Mouse (Mus musculus): ENCODE measurements around the gene Zfp644. TPM values are rescaled to one million over a fixed set of nuclear protein-coding genes. Genes with fewer than 3 reads are reported as not detected.

Zfp644 gene
- polyA plus RNA-seq, 2 experiments: 38.9 to 85.4 TPM

GRCm38 (mm10) chr5:106671893-106672292 is 25.2 kb downstream of the Zfp644 start:
- Histone ChIP-seq H3K4me2 (replicated peaks; ENCODE audit: low read depth, low read length, severe bottlenecking) (no peak overlapping the region), H3K9me3 (ENCODE audit: control insufficient read depth, low read length) (no peaks in the 10 kb centered on the region), H3K27ac (replicated peaks; ENCODE audit: low read depth, low read length) (no peak overlapping the region), H3K9ac (ENCODE audit: low read depth, low read length, severe bottlenecking) (no peak overlapping the region), H3K36me3 (ENCODE audit: control insufficient read depth, insufficient read depth, low read length) (peaks cover 12% of the 10 kb centered on the region; the same call in 1 of the 2 replicates), H3K27me3 (ENCODE audit: control insufficient read depth, insufficient read depth, low read length) (no peaks in the 10 kb centered on the region), H3K4me3 (replicated peaks; ENCODE audit: low read length) (no peak overlapping the region), H3K4me1 (ENCODE audit: control insufficient read depth, insufficient read depth, low read length) (no peaks in the 10 kb centered on the region)
- TF ChIP-seq POLR2A (IDR thresholded peaks at IDR 0.05; ENCODE audit: borderline replicate concordance, extremely low read depth, insufficient read depth, insufficient read length): no peak
- DNase-seq (ENCODE audit: low spot score): no peak
- WGBS: 79% methylated on average over 3 of the region's 3 CpGs
- no peak for ATAC-seq (ENCODE audit: low FRiP score, low read depth)

- ATAC-seq (ENCODE audit: low FRiP score, low read depth) (no peak), DNase-seq (ENCODE audit: low spot score) (no peak)
- 92% methylated on average over 4 of the region's 4 CpGs for WGBS
- H3K27me3 ChIP-seq (ENCODE audit: control insufficient read depth, insufficient read depth, low read length): no peaks in the 10 kb centered on the region
- H3K4me2 ChIP-seq (replicated peaks; ENCODE audit: low read depth, low read length, severe bottlenecking): no peak overlapping the region
- TF ChIP-seq POLR2A (IDR thresholded peaks at IDR 0.05; ENCODE audit: borderline replicate concordance, extremely low read depth, insufficient read depth, insufficient read length): no peak
- no peak overlapping the region for H3K9ac ChIP-seq (ENCODE audit: low read depth, low read length, severe bottlenecking)
- no peaks in the 10 kb centered on the region for H3K4me1 ChIP-seq (ENCODE audit: control insufficient read depth, insufficient read depth, low read length)
- peaks cover 13% of the 10 kb centered on the region for H3K36me3 ChIP-seq (ENCODE audit: control insufficient read depth, insufficient read depth, low read length)
- H3K9me3 ChIP-seq (ENCODE audit: control insufficient read depth, low read length): no peaks in the 10 kb centered on the region
- no peak overlapping the region for H3K4me3 ChIP-seq (replicated peaks; ENCODE audit: low read length)
- H3K27ac ChIP-seq (replicated peaks; ENCODE audit: low read depth, low read length): no peak overlapping the region
Observed at GRCm38 (mm10) chr5:106664910-106665309, 32.2 kb downstream of the Zfp644 start.

- DNase-seq (ENCODE audit: low spot score) (no peak), ATAC-seq (ENCODE audit: low FRiP score, low read depth) (no peak)
- Histone ChIP-seq H3K27ac (replicated peaks; ENCODE audit: low read depth, low read length) (no peak overlapping the region), H3K4me2 (replicated peaks; ENCODE audit: low read depth, low read length, severe bottlenecking) (no peak overlapping the region), H3K9me3 (ENCODE audit: control insufficient read depth, low read length) (no peaks in the 10 kb centered on the region), H3K36me3 (ENCODE audit: control insufficient read depth, insufficient read depth, low read length) (peaks cover 8% of the 10 kb centered on the region), H3K4me3 (replicated peaks; ENCODE audit: low read length) (no peak overlapping the region), H3K27me3 (ENCODE audit: control insufficient read depth, insufficient read depth, low read length) (no peaks in the 10 kb centered on the region), H3K4me1 (ENCODE audit: control insufficient read depth, insufficient read depth, low read length) (no peaks in the 10 kb centered on the region), H3K9ac (ENCODE audit: low read depth, low read length, severe bottlenecking) (no peak overlapping the region)
- TF ChIP-seq POLR2A (IDR thresholded peaks at IDR 0.05; ENCODE audit: borderline replicate concordance, extremely low read depth, insufficient read depth, insufficient read length): no peak
- 19% methylated on average over 1 of the region's 1 CpGs for WGBS
Observed at GRCm38 (mm10) chr5:106660867-106661266, 36.2 kb downstream of the Zfp644 start.

- H3K9me3 ChIP-seq (ENCODE audit: control insufficient read depth, low read length): no peaks in the 10 kb centered on the region
- DNase-seq (ENCODE audit: low spot score): no peak
- 97% methylated on average over 3 of the region's 3 CpGs for WGBS
- no peak overlapping the region for H3K4me3 ChIP-seq (replicated peaks; ENCODE audit: low read length)
- TF ChIP-seq POLR2A (IDR thresholded peaks at IDR 0.05; ENCODE audit: borderline replicate concordance, extremely low read depth, insufficient read depth, insufficient read length): no peak
- no peak overlapping the region for H3K27ac ChIP-seq (replicated peaks; ENCODE audit: low read depth, low read length)
- no peaks in the 10 kb centered on the region for H3K4me1 ChIP-seq (ENCODE audit: control insufficient read depth, insufficient read depth, low read length)
- ATAC-seq (ENCODE audit: low FRiP score, low read depth): no peak
- no peaks in the 10 kb centered on the region for H3K27me3 ChIP-seq (ENCODE audit: control insufficient read depth, insufficient read depth, low read length)
- H3K4me2 ChIP-seq (replicated peaks; ENCODE audit: low read depth, low read length, severe bottlenecking): no peak overlapping the region
- no peak overlapping the region for H3K9ac ChIP-seq (ENCODE audit: low read depth, low read length, severe bottlenecking)
- peaks cover 17% of the 10 kb centered on the region for H3K36me3 ChIP-seq (ENCODE audit: control insufficient read depth, insufficient read depth, low read length)
Observed at GRCm38 (mm10) chr5:106652790-106653328, 44.2 kb downstream of the Zfp644 start.

- no peaks in the 10 kb centered on the region for H3K9me3 ChIP-seq (ENCODE audit: control insufficient read depth, low read length)
- H3K27me3 ChIP-seq (ENCODE audit: control insufficient read depth, insufficient read depth, low read length): no peaks in the 10 kb centered on the region
- H3K27ac ChIP-seq (replicated peaks; ENCODE audit: low read depth, low read length): no peak overlapping the region
- H3K4me2 ChIP-seq (replicated peaks; ENCODE audit: low read depth, low read length, severe bottlenecking): no peak overlapping the region
- 83% methylated on average over 4 of the region's 4 CpGs for WGBS
- ATAC-seq (ENCODE audit: low FRiP score, low read depth): no peak
- no peak for DNase-seq (ENCODE audit: low spot score)
- H3K36me3 ChIP-seq (ENCODE audit: control insufficient read depth, insufficient read depth, low read length): peaks cover 17% of the 10 kb centered on the region
- no peaks in the 10 kb centered on the region for H3K4me1 ChIP-seq (ENCODE audit: control insufficient read depth, insufficient read depth, low read length)
- no peak overlapping the region for H3K4me3 ChIP-seq (replicated peaks; ENCODE audit: low read length)
- TF ChIP-seq POLR2A (IDR thresholded peaks at IDR 0.05; ENCODE audit: borderline replicate concordance, extremely low read depth, insufficient read depth, insufficient read length): no peak
- H3K9ac ChIP-seq (ENCODE audit: low read depth, low read length, severe bottlenecking): no peak overlapping the region
Observed at GRCm38 (mm10) chr5:106652220-106652753, 44.8 kb downstream of the Zfp644 start.
